Mouse (Mus musculus): ENCODE results near the gene Serpinb6b.

- TF ChIP-seq POLR2A (IDR thresholded peaks at IDR 0.05; ENCODE audit: insufficient read length, low read depth) (no peak), SRF (IDR thresholded peaks at IDR 0.05; ENCODE audit: control insufficient read depth, insufficient read length, low read depth) (no peak), MAX (IDR thresholded peaks at IDR 0.05; ENCODE audit: low read depth) (no peak), USF1 (IDR thresholded peaks at IDR 0.05; ENCODE audit: low read depth) (no peak), TCF12 (IDR thresholded peaks at IDR 0.05; ENCODE audit: insufficient read depth, poor library complexity, severe bottlenecking) (no peak), POLR2AphosphoS2 (IDR thresholded peaks at IDR 0.05; ENCODE audit: insufficient read length, low read depth) (no peak), CEBPB (IDR thresholded peaks at IDR 0.05; ENCODE audit: insufficient read depth, poor library complexity, severe bottlenecking) (no peak), MYOD1 (IDR thresholded peaks at IDR 0.05; ENCODE audit: control insufficient read depth in 1 of 3, insufficient read length in 2 of 3, low read depth in 2 of 3) (no peak), TCF3 (IDR thresholded peaks at IDR 0.05; ENCODE audit: insufficient read length, low read depth) (no peak), MYOG (IDR thresholded peaks at IDR 0.05; ENCODE audit: control insufficient read depth in 1 of 3, insufficient read depth in 1 of 3, insufficient read length in 2 of 3, low read depth in 2 of 3) (no peak), E2F4 (IDR thresholded peaks at IDR 0.05; ENCODE audit: insufficient read depth) (no peak)
These were observed 30.0 kb downstream of the Serpinb6b start for GRCm38 (mm10) chr13:32995051-32995450.

Data from myocyte (in vitro differentiated cells).